ENCODE assay signal across 12 mouse cellular contexts in genomic region chr5:142340205-142341025, GRCm38 (mm10).
DNase-seq lines count a peak whose midpoint lies in the region; ATAC-seq lines count a peak whose summit lies in the region.
"Had no signal": no experiment of that assay in that cellular context is flagged by ENCODE, and none has a peak within 500 bp of the region (broad histone marks: within the 10 kb centered on the region; RNA-seq: fewer than 3 reads in every experiment).

No protein-coding gene starts in this region.

- H3K9me3 ChIP-seq in embryonic facial prominence, embryonic 11.5 days (replicated peaks; ENCODE audit: control insufficient read depth, low read length) = no peaks in the 10 kb centered on the region
- no peaks in the 10 kb centered on the region for H3K9me3 ChIP-seq in embryonic facial prominence, embryonic 10.5 days
- H3K9me3 ChIP-seq in embryonic facial prominence, embryonic 14.5 days (ENCODE audit: control insufficient read depth, low read length) = no peaks in the 10 kb centered on the region
- H3K9me3 ChIP-seq: limb, embryonic 13.5 days; midbrain, embryonic 12.5 days had no signal

- H3K4me3 ChIP-seq in embryonic facial prominence, embryonic 11.5 days (ENCODE audit: low read depth, low read length) = no peak overlapping the region
- no peak overlapping the region for H3K4me3 ChIP-seq in embryonic facial prominence, embryonic 10.5 days
- H3K4me3 ChIP-seq in embryonic facial prominence, embryonic 14.5 days (ENCODE audit: low read depth, low read length) = no peak overlapping the region
- H3K4me3 ChIP-seq: limb, embryonic 13.5 days; midbrain, embryonic 12.5 days had no signal

- H3K27ac ChIP-seq in embryonic facial prominence, embryonic 11.5 days (replicated peaks; ENCODE audit: low read depth, low read length) = no peak overlapping the region
- no peak overlapping the region for H3K27ac ChIP-seq in embryonic facial prominence, embryonic 10.5 days (replicated peaks)
- peak overlapping the region; percentile 77 for H3K27ac ChIP-seq in embryonic facial prominence, embryonic 14.5 days (replicated peaks; ENCODE audit: low read depth, low read length)
- H3K27ac ChIP-seq: limb, embryonic 13.5 days; midbrain, embryonic 12.5 days had no signal

- peak; percentile 36 for DNase-seq in embryonic facial prominence, embryonic 11.5 days (ENCODE audit: low spot score)
- no peak for DNase-seq in embryonic facial prominence, embryonic 10.5 days (ENCODE audit: low spot score)
- peak; percentile 55 for DNase-seq in left cerebral cortex, postnatal 4 days
- no peak for DNase-seq in left cerebral cortex, postnatal 14 days (ENCODE audit: low spot score in 2 of 2)
- peak; percentile 84 for DNase-seq in embryonic facial prominence, embryonic 14.5 days (ENCODE audit: low spot score)
- DNase-seq in lung, postnatal 25 days (ENCODE audit: low spot score) = peak; percentile 18
- DNase-seq in thymus, postnatal 36 days = no peak
- no peak for DNase-seq in cerebellum, adult 11-12 months
- DNase-seq: cerebellum, adult 9-10 months had no signal

- no peaks in the 10 kb centered on the region for H3K36me3 ChIP-seq in embryonic facial prominence, embryonic 11.5 days (replicated peaks; ENCODE audit: control insufficient read depth, insufficient read depth, low read depth, low read length)
- H3K36me3 ChIP-seq in embryonic facial prominence, embryonic 10.5 days (replicated peaks) = no peaks in the 10 kb centered on the region
- H3K36me3 ChIP-seq in embryonic facial prominence, embryonic 14.5 days (ENCODE audit: control insufficient read depth, insufficient read depth, low read length) = no peaks in the 10 kb centered on the region
- H3K36me3 ChIP-seq: limb, embryonic 13.5 days; midbrain, embryonic 12.5 days had no signal

- H3K4me1 ChIP-seq in embryonic facial prominence, embryonic 11.5 days (ENCODE audit: control insufficient read depth, insufficient read depth, low read length) = no peaks in the 10 kb centered on the region
- H3K4me1 ChIP-seq in embryonic facial prominence, embryonic 10.5 days = peaks cover 10% of the 10 kb centered on the region
- H3K4me1 ChIP-seq in embryonic facial prominence, embryonic 14.5 days (ENCODE audit: control insufficient read depth, insufficient read depth, low read length) = peaks cover 13% of the 10 kb centered on the region
- H3K4me1 ChIP-seq: midbrain, embryonic 12.5 days had no signal

- no peak for ATAC-seq in embryonic facial prominence, embryonic 11.5 days (replicated peaks; ENCODE audit: insufficient number of reproducible peaks, low FRiP score, low TSS enrichment, low read depth)
- ATAC-seq in embryonic facial prominence, embryonic 14.5 days (ENCODE audit: low read depth) = peak; percentile 77
- ATAC-seq: inflammation-experienced regulatory T-cells, adult 6 months had no signal

- no peak overlapping the region for H3K4me2 ChIP-seq in embryonic facial prominence, embryonic 11.5 days (ENCODE audit: low read depth, low read length)
- H3K4me2 ChIP-seq in embryonic facial prominence, embryonic 14.5 days (ENCODE audit: low read depth, low read length) = no peak overlapping the region
- H3K4me2 ChIP-seq: limb, embryonic 13.5 days; midbrain, embryonic 12.5 days had no signal

- H3K27me3 ChIP-seq in embryonic facial prominence, embryonic 11.5 days (ENCODE audit: control insufficient read depth, insufficient read depth, low read length) = no peaks in the 10 kb centered on the region
- H3K27me3 ChIP-seq in embryonic facial prominence, embryonic 10.5 days (replicated peaks; ENCODE audit: low read depth, poor library complexity, severe bottlenecking) = no peaks in the 10 kb centered on the region
- H3K27me3 ChIP-seq in embryonic facial prominence, embryonic 14.5 days (replicated peaks; ENCODE audit: control insufficient read depth, insufficient read depth, low read length) = no peaks in the 10 kb centered on the region
- H3K27me3 ChIP-seq: limb, embryonic 13.5 days; midbrain, embryonic 12.5 days had no signal

- intact Hi-C loops in left cerebral cortex, postnatal 4 days (cut with DNase I) = no loop called here
- intact Hi-C loops in left cerebral cortex, postnatal 14 days (cut with DNase I) = no loop called here

- 52% methylated on average over 14 of the region's 14 CpGs for WGBS in embryonic facial prominence, embryonic 11.5 days
- WGBS in embryonic facial prominence, embryonic 10.5 days = 55% methylated on average over 14 of the region's 14 CpGs
- 37% methylated on average over 14 of the region's 14 CpGs for WGBS in embryonic facial prominence, embryonic 14.5 days

- no peak overlapping the region for H3K9ac ChIP-seq in embryonic facial prominence, embryonic 11.5 days (replicated peaks; ENCODE audit: low read length)
- H3K9ac ChIP-seq in embryonic facial prominence, embryonic 14.5 days (ENCODE audit: low read depth, low read length) = no peak overlapping the region
- H3K9ac ChIP-seq: limb, embryonic 13.5 days; midbrain, embryonic 12.5 days had no signal

Comparison
In these comparisons a context has a peak if more than half of its experiments do, and no peak if none do; other contexts are left out.
1. DNase-seq: peak in embryonic facial prominence, embryonic 11.5 days (single experiment), left cerebral cortex, postnatal 4 days (single experiment), embryonic facial prominence, embryonic 14.5 days (single experiment) and lung, postnatal 25 days (single experiment); none in embryonic facial prominence, embryonic 10.5 days (single experiment), left cerebral cortex, postnatal 14 days (0 of 2), thymus, postnatal 36 days (0 of 2) and cerebellum, adult 11-12 months (single experiment).